Mouse (Mus musculus): ENCODE results near the gene Tmcc2. TPM values are rescaled to one million over a fixed set of nuclear protein-coding genes. Genes with fewer than 3 reads are reported as not detected.

The Tmcc2 gene
- polyA plus RNA-seq, 1 experiment from 2014 or later: 18.7 TPM

- WGBS: 92% methylated on average over 1 of the region's 1 CpGs
- H3K27me3 ChIP-seq (ENCODE audit: insufficient read depth, poor library complexity, severe bottlenecking): no peaks in the 10 kb centered on the region
These were observed 47.4 kb downstream of the Tmcc2 start for GRCm38 (mm10) chr1:132343656-132344055.

GRCm38 (mm10) chr1:132343191-132343590, 47.9 kb downstream of the Tmcc2 start:
- WGBS: 82% methylated on average over 2 of the region's 2 CpGs
- H3K27me3 ChIP-seq (ENCODE audit: insufficient read depth, poor library complexity, severe bottlenecking): no peaks in the 10 kb centered on the region
- H3K9me3 ChIP-seq: no peaks in the 10 kb centered on the region
- peaks cover 30% of the 10 kb centered on the region for H3K4me1 ChIP-seq (replicated peaks)
- H3K36me3 ChIP-seq: no peaks in the 10 kb centered on the region
- DNase-seq (ENCODE audit: low spot score): no peak
- H3K27ac ChIP-seq: no peak overlapping the region
- H3K4me3 ChIP-seq: no peak overlapping the region

More at GRCm38 (mm10) chr1:132343656-132344055, 47.4 kb downstream of the Tmcc2 start:
- Histone ChIP-seq H3K4me1 (replicated peaks) (peaks cover 26% of the 10 kb centered on the region), H3K4me3 (no peak overlapping the region), H3K36me3 (no peaks in the 10 kb centered on the region), H3K27ac (peak overlapping the region; percentile 36; the same call in 1 of the 2 replicates), H3K9me3 (no peaks in the 10 kb centered on the region)
- no peak for DNase-seq (ENCODE audit: low spot score)

- DNase-seq (ENCODE audit: low spot score): no peak
- Histone ChIP-seq H3K4me3 (no peak overlapping the region), H3K27ac (no peak overlapping the region; the same call in 1 of the 2 replicates), H3K36me3 (no peaks in the 10 kb centered on the region), H3K9me3 (no peaks in the 10 kb centered on the region), H3K27me3 (ENCODE audit: insufficient read depth, poor library complexity, severe bottlenecking) (no peaks in the 10 kb centered on the region), H3K4me1 (replicated peaks) (peaks cover 37% of the 10 kb centered on the region)
- WGBS: 54% methylated on average over 3 of the region's 3 CpGs
These were observed 48.6 kb downstream of the Tmcc2 start for GRCm38 (mm10) chr1:132342518-132342917.

GRCm38 (mm10) chr1:132341731-132342501, 49.2 kb downstream of the Tmcc2 start:
- no peaks in the 10 kb centered on the region for H3K27me3 ChIP-seq (ENCODE audit: insufficient read depth, poor library complexity, severe bottlenecking)
- 65% methylated on average over 5 of the region's 5 CpGs for WGBS
- H3K27ac ChIP-seq: no peak overlapping the region; the same call in 1 of the 2 replicates
- H3K4me3 ChIP-seq: no peak overlapping the region
- no peaks in the 10 kb centered on the region for H3K36me3 ChIP-seq
- H3K4me1 ChIP-seq (replicated peaks): peaks cover 38% of the 10 kb centered on the region
- no peaks in the 10 kb centered on the region for H3K9me3 ChIP-seq
- no peak for DNase-seq (ENCODE audit: low spot score)

- no peak for DNase-seq (ENCODE audit: low spot score)
- Histone ChIP-seq H3K27me3 (ENCODE audit: insufficient read depth, poor library complexity, severe bottlenecking) (no peaks in the 10 kb centered on the region), H3K4me3 (no peak overlapping the region), H3K36me3 (no peaks in the 10 kb centered on the region), H3K4me1 (replicated peaks) (peaks cover 66% of the 10 kb centered on the region), H3K9me3 (no peaks in the 10 kb centered on the region), H3K27ac (peak overlapping the region; percentile 90)
- 41% methylated on average over 8 of the region's 8 CpGs for WGBS
These were observed 52.9 kb downstream of the Tmcc2 start for GRCm38 (mm10) chr1:132338027-132338660.

GRCm38 (mm10) chr1:132336921-132337320, 54.2 kb downstream of the Tmcc2 start:
- H3K4me3 ChIP-seq: no peak overlapping the region
- H3K27ac ChIP-seq: peak overlapping the region; percentile 90
- H3K9me3 ChIP-seq: no peaks in the 10 kb centered on the region
- no peak for DNase-seq (ENCODE audit: low spot score)
- no peaks in the 10 kb centered on the region for H3K27me3 ChIP-seq (ENCODE audit: insufficient read depth, poor library complexity, severe bottlenecking)
- WGBS: 78% methylated on average over 6 of the region's 6 CpGs
- peaks cover 9% of the 10 kb centered on the region for H3K36me3 ChIP-seq
- H3K4me1 ChIP-seq (replicated peaks): peaks cover 74% of the 10 kb centered on the region

GRCm38 (mm10) chr1:132335378-132335965, 55.6 kb downstream of the Tmcc2 start:
- Histone ChIP-seq H3K9me3 (no peaks in the 10 kb centered on the region), H3K27ac (peak overlapping the region; percentile 90), H3K4me3 (no peak overlapping the region), H3K4me1 (replicated peaks) (peaks cover 86% of the 10 kb centered on the region), H3K36me3 (peaks cover 23% of the 10 kb centered on the region), H3K27me3 (ENCODE audit: insufficient read depth, poor library complexity, severe bottlenecking) (no peaks in the 10 kb centered on the region)
- DNase-seq (ENCODE audit: low spot score): no peak
- 32% methylated on average over 12 of the region's 12 CpGs for WGBS

- 12% methylated on average over 6 of the region's 6 CpGs for WGBS
- H3K27me3 ChIP-seq (ENCODE audit: insufficient read depth, poor library complexity, severe bottlenecking): no peaks in the 10 kb centered on the region
- H3K36me3 ChIP-seq: peaks cover 34% of the 10 kb centered on the region
- no peak for DNase-seq (ENCODE audit: low spot score)
- peak overlapping the region; percentile 90 for H3K27ac ChIP-seq
- H3K4me1 ChIP-seq (replicated peaks): peaks cover 97% of the 10 kb centered on the region
- no peaks in the 10 kb centered on the region for H3K9me3 ChIP-seq
- H3K4me3 ChIP-seq: peak overlapping the region; percentile 33
These were observed 56.8 kb downstream of the Tmcc2 start for GRCm38 (mm10) chr1:132334178-132334801.

GRCm38 (mm10) chr1:132333675-132334141, 57.4 kb downstream of the Tmcc2 start:
- no peaks in the 10 kb centered on the region for H3K27me3 ChIP-seq (ENCODE audit: insufficient read depth, poor library complexity, severe bottlenecking)
- WGBS: 2% methylated on average over 4 of the region's 4 CpGs
- peaks cover 38% of the 10 kb centered on the region for H3K36me3 ChIP-seq
- H3K4me1 ChIP-seq (replicated peaks): peaks cover 97% of the 10 kb centered on the region
- peak overlapping the region; percentile 90 for H3K27ac ChIP-seq
- no peaks in the 10 kb centered on the region for H3K9me3 ChIP-seq
- peak overlapping the region; percentile 33 for H3K4me3 ChIP-seq
- peak; percentile 87 for DNase-seq (ENCODE audit: low spot score)

- 4% methylated on average over 2 of the region's 2 CpGs for WGBS
- Histone ChIP-seq H3K9me3 (no peaks in the 10 kb centered on the region), H3K27ac (peak overlapping the region; percentile 90), H3K27me3 (ENCODE audit: insufficient read depth, poor library complexity, severe bottlenecking) (no peaks in the 10 kb centered on the region), H3K4me1 (replicated peaks) (peaks cover 97% of the 10 kb centered on the region), H3K36me3 (peaks cover 43% of the 10 kb centered on the region), H3K4me3 (peak overlapping the region; percentile 33)
- DNase-seq (ENCODE audit: low spot score): no peak
These were observed 57.9 kb downstream of the Tmcc2 start for GRCm38 (mm10) chr1:132333201-132333600.

GRCm38 (mm10) chr1:132331283-132331682, 59.8 kb downstream of the Tmcc2 start:
- peak overlapping the region; percentile 90 for H3K27ac ChIP-seq
- peaks cover 62% of the 10 kb centered on the region for H3K36me3 ChIP-seq
- peaks cover 97% of the 10 kb centered on the region for H3K4me1 ChIP-seq (replicated peaks)
- H3K4me3 ChIP-seq: no peak overlapping the region
- no peak for DNase-seq (ENCODE audit: low spot score)
- no peaks in the 10 kb centered on the region for H3K27me3 ChIP-seq (ENCODE audit: insufficient read depth, poor library complexity, severe bottlenecking)
- no peaks in the 10 kb centered on the region for H3K9me3 ChIP-seq
- WGBS: 86% methylated on average over 17 of the region's 17 CpGs

- Histone ChIP-seq H3K9me3 (no peaks in the 10 kb centered on the region), H3K4me3 (no peak overlapping the region), H3K4me1 (replicated peaks) (peaks cover 97% of the 10 kb centered on the region), H3K27me3 (ENCODE audit: insufficient read depth, poor library complexity, severe bottlenecking) (no peaks in the 10 kb centered on the region), H3K27ac (peak overlapping the region; percentile 90), H3K36me3 (peaks cover 71% of the 10 kb centered on the region)
- 90% methylated on average over 15 of the region's 15 CpGs for WGBS
- no peak for DNase-seq (ENCODE audit: low spot score)
These were observed 60.7 kb downstream of the Tmcc2 start for GRCm38 (mm10) chr1:132330397-132330796.
